Mouse (Mus musculus): ENCODE data around the gene Gria3. TPM values are rescaled to one million over a fixed set of nuclear protein-coding genes. Genes with fewer than 3 reads are reported as not detected.

The Gria3 gene
- polyA plus RNA-seq, 1 experiment from 2014 or later, result 5.8 TPM

GRCm38 (mm10) chrX:41507959-41508358, 107.3 kb downstream of the Gria3 start:
- Histone ChIP-seq H3K27me3 (ENCODE audit: control insufficient read depth, insufficient read depth, low read length) (no peaks in the 10 kb centered on the region), H3K9ac (ENCODE audit: low read depth, low read length) (no peak overlapping the region), H3K27ac (ENCODE audit: low read depth, low read length) (no peak overlapping the region), H3K9me3 (ENCODE audit: control insufficient read depth, low read length) (no peaks in the 10 kb centered on the region), H3K4me2 (replicated peaks; ENCODE audit: low read depth, low read length) (no peak overlapping the region), H3K36me3 (ENCODE audit: control insufficient read depth, insufficient read depth, low read length) (no peaks in the 10 kb centered on the region), H3K4me3 (ENCODE audit: low read depth, low read length) (no peak overlapping the region), H3K4me1 (replicated peaks; ENCODE audit: control insufficient read depth, insufficient read depth, low read length) (no peaks in the 10 kb centered on the region)
- ATAC-seq (ENCODE audit: low FRiP score) (no peak), DNase-seq (ENCODE audit: low spot score) (no peak)
- WGBS, result 83% methylated on average over 1 of the region's 1 CpGs

GRCm38 (mm10) chrX:41514982-41515381, 114.3 kb downstream of the Gria3 start:
- DNase-seq (ENCODE audit: low spot score) (no peak), ATAC-seq (ENCODE audit: low FRiP score) (no peak)
- no peak overlapping the region for H3K9ac ChIP-seq (ENCODE audit: low read depth, low read length)
- no peaks in the 10 kb centered on the region for H3K4me1 ChIP-seq (replicated peaks; ENCODE audit: control insufficient read depth, insufficient read depth, low read length)
- no peaks in the 10 kb centered on the region for H3K9me3 ChIP-seq (ENCODE audit: control insufficient read depth, low read length)
- WGBS, result 82% methylated on average over 3 of the region's 3 CpGs
- no peak overlapping the region for H3K27ac ChIP-seq (ENCODE audit: low read depth, low read length)
- no peaks in the 10 kb centered on the region for H3K27me3 ChIP-seq (ENCODE audit: control insufficient read depth, insufficient read depth, low read length)
- no peaks in the 10 kb centered on the region for H3K36me3 ChIP-seq (ENCODE audit: control insufficient read depth, insufficient read depth, low read length)
- no peak overlapping the region for H3K4me2 ChIP-seq (replicated peaks; ENCODE audit: low read depth, low read length)
- no peak overlapping the region for H3K4me3 ChIP-seq (ENCODE audit: low read depth, low read length)

GRCm38 (mm10) chrX:41532511-41532910, 131.9 kb downstream of the Gria3 start:
- DNase-seq (ENCODE audit: low spot score), result no peak
- H3K36me3 ChIP-seq (ENCODE audit: control insufficient read depth, insufficient read depth, low read length), result no peaks in the 10 kb centered on the region
- H3K27me3 ChIP-seq (ENCODE audit: control insufficient read depth, insufficient read depth, low read length), result no peaks in the 10 kb centered on the region
- no peak overlapping the region for H3K27ac ChIP-seq (ENCODE audit: low read depth, low read length)
- 80% methylated on average over 2 of the region's 2 CpGs for WGBS
- H3K9me3 ChIP-seq (ENCODE audit: control insufficient read depth, low read length), result no peaks in the 10 kb centered on the region
- no peak for ATAC-seq (ENCODE audit: low FRiP score)
- H3K4me3 ChIP-seq (ENCODE audit: low read depth, low read length), result no peak overlapping the region
- no peak overlapping the region for H3K4me2 ChIP-seq (replicated peaks; ENCODE audit: low read depth, low read length)
- no peak overlapping the region for H3K9ac ChIP-seq (ENCODE audit: low read depth, low read length)
- H3K4me1 ChIP-seq (replicated peaks; ENCODE audit: control insufficient read depth, insufficient read depth, low read length), result no peaks in the 10 kb centered on the region

GRCm38 (mm10) chrX:41535886-41536285, 135.2 kb downstream of the Gria3 start:
- Histone ChIP-seq H3K27me3 (ENCODE audit: control insufficient read depth, insufficient read depth, low read length) (no peaks in the 10 kb centered on the region), H3K27ac (ENCODE audit: low read depth, low read length) (no peak overlapping the region), H3K9me3 (ENCODE audit: control insufficient read depth, low read length) (no peaks in the 10 kb centered on the region), H3K4me3 (ENCODE audit: low read depth, low read length) (no peak overlapping the region), H3K4me2 (replicated peaks; ENCODE audit: low read depth, low read length) (no peak overlapping the region), H3K36me3 (ENCODE audit: control insufficient read depth, insufficient read depth, low read length) (no peaks in the 10 kb centered on the region), H3K4me1 (replicated peaks; ENCODE audit: control insufficient read depth, insufficient read depth, low read length) (no peaks in the 10 kb centered on the region), H3K9ac (ENCODE audit: low read depth, low read length) (no peak overlapping the region)
- WGBS, result 70% methylated on average over 2 of the region's 2 CpGs
- ATAC-seq (ENCODE audit: low FRiP score) (no peak), DNase-seq (ENCODE audit: low spot score) (no peak)

- no peaks in the 10 kb centered on the region for H3K9me3 ChIP-seq (ENCODE audit: control insufficient read depth, low read length)
Measured at GRCm38 (mm10) chrX:41562296-41563060, 161.8 kb downstream of the Gria3 start.

GRCm38 (mm10) chrX:41564898-41565297, 164.2 kb downstream of the Gria3 start:
- Histone ChIP-seq H3K4me3 (ENCODE audit: low read depth, low read length) (no peak overlapping the region), H3K9me3 (ENCODE audit: control insufficient read depth, low read length) (no peaks in the 10 kb centered on the region), H3K4me2 (replicated peaks; ENCODE audit: low read depth, low read length) (no peak overlapping the region), H3K4me1 (replicated peaks; ENCODE audit: control insufficient read depth, insufficient read depth, low read length) (no peaks in the 10 kb centered on the region), H3K27ac (ENCODE audit: low read depth, low read length) (no peak overlapping the region), H3K36me3 (ENCODE audit: control insufficient read depth, insufficient read depth, low read length) (no peaks in the 10 kb centered on the region), H3K9ac (ENCODE audit: low read depth, low read length) (no peak overlapping the region), H3K27me3 (ENCODE audit: control insufficient read depth, insufficient read depth, low read length) (no peaks in the 10 kb centered on the region)
- no peak for ATAC-seq (ENCODE audit: low FRiP score)
- DNase-seq (ENCODE audit: low spot score), result no peak
- WGBS, result 72% methylated on average over 2 of the region's 2 CpGs

More at GRCm38 (mm10) chrX:41562296-41563060, 161.8 kb downstream of the Gria3 start:
- ATAC-seq (ENCODE audit: low FRiP score), result no peak
- H3K36me3 ChIP-seq (ENCODE audit: control insufficient read depth, insufficient read depth, low read length), result no peaks in the 10 kb centered on the region
- no peaks in the 10 kb centered on the region for H3K27me3 ChIP-seq (ENCODE audit: control insufficient read depth, insufficient read depth, low read length)
- H3K4me3 ChIP-seq (ENCODE audit: low read depth, low read length), result no peak overlapping the region
- no peak overlapping the region for H3K4me2 ChIP-seq (replicated peaks; ENCODE audit: low read depth, low read length)
- H3K9ac ChIP-seq (ENCODE audit: low read depth, low read length), result no peak overlapping the region
- no peaks in the 10 kb centered on the region for H3K4me1 ChIP-seq (replicated peaks; ENCODE audit: control insufficient read depth, insufficient read depth, low read length)
- no peak overlapping the region for H3K27ac ChIP-seq (ENCODE audit: low read depth, low read length)
- DNase-seq (ENCODE audit: low spot score), result no peak
- 73% methylated on average over 6 of the region's 6 CpGs for WGBS

- WGBS, result 83% methylated on average over 1 of the region's 1 CpGs
- no peak overlapping the region for H3K9ac ChIP-seq (ENCODE audit: low read depth, low read length)
- no peaks in the 10 kb centered on the region for H3K9me3 ChIP-seq (ENCODE audit: control insufficient read depth, low read length)
- H3K4me3 ChIP-seq (ENCODE audit: low read depth, low read length), result no peak overlapping the region
- no peaks in the 10 kb centered on the region for H3K4me1 ChIP-seq (replicated peaks; ENCODE audit: control insufficient read depth, insufficient read depth, low read length)
- ATAC-seq (ENCODE audit: low FRiP score) (no peak), DNase-seq (ENCODE audit: low spot score) (no peak)
- no peaks in the 10 kb centered on the region for H3K27me3 ChIP-seq (ENCODE audit: control insufficient read depth, insufficient read depth, low read length)
- H3K27ac ChIP-seq (ENCODE audit: low read depth, low read length), result no peak overlapping the region
- no peaks in the 10 kb centered on the region for H3K36me3 ChIP-seq (ENCODE audit: control insufficient read depth, insufficient read depth, low read length)
- H3K4me2 ChIP-seq (replicated peaks; ENCODE audit: low read depth, low read length), result no peak overlapping the region
Measured at GRCm38 (mm10) chrX:41573079-41573478, 172.4 kb downstream of the Gria3 start.

GRCm38 (mm10) chrX:41578797-41579196, 178.1 kb downstream of the Gria3 start:
- no peaks in the 10 kb centered on the region for H3K36me3 ChIP-seq (ENCODE audit: control insufficient read depth, insufficient read depth, low read length)
- H3K4me2 ChIP-seq (replicated peaks; ENCODE audit: low read depth, low read length), result no peak overlapping the region
- H3K4me3 ChIP-seq (ENCODE audit: low read depth, low read length), result no peak overlapping the region
- no peaks in the 10 kb centered on the region for H3K27me3 ChIP-seq (ENCODE audit: control insufficient read depth, insufficient read depth, low read length)
- DNase-seq (ENCODE audit: low spot score) (no peak), ATAC-seq (ENCODE audit: low FRiP score) (no peak)
- H3K4me1 ChIP-seq (replicated peaks; ENCODE audit: control insufficient read depth, insufficient read depth, low read length), result no peaks in the 10 kb centered on the region
- H3K9ac ChIP-seq (ENCODE audit: low read depth, low read length), result no peak overlapping the region
- H3K9me3 ChIP-seq (ENCODE audit: control insufficient read depth, low read length), result no peaks in the 10 kb centered on the region
- 73% methylated on average over 5 of the region's 5 CpGs for WGBS
- H3K27ac ChIP-seq (ENCODE audit: low read depth, low read length), result no peak overlapping the region

GRCm38 (mm10) chrX:41587692-41588091, 187.0 kb downstream of the Gria3 start:
- Histone ChIP-seq H3K9me3 (ENCODE audit: control insufficient read depth, low read length) (no peaks in the 10 kb centered on the region), H3K9ac (ENCODE audit: low read depth, low read length) (no peak overlapping the region), H3K27ac (ENCODE audit: low read depth, low read length) (no peak overlapping the region), H3K4me2 (replicated peaks; ENCODE audit: low read depth, low read length) (no peak overlapping the region), H3K36me3 (ENCODE audit: control insufficient read depth, insufficient read depth, low read length) (no peaks in the 10 kb centered on the region), H3K4me3 (ENCODE audit: low read depth, low read length) (no peak overlapping the region), H3K4me1 (replicated peaks; ENCODE audit: control insufficient read depth, insufficient read depth, low read length) (no peaks in the 10 kb centered on the region), H3K27me3 (ENCODE audit: control insufficient read depth, insufficient read depth, low read length) (no peaks in the 10 kb centered on the region)
- WGBS, result 89% methylated on average over 3 of the region's 3 CpGs
- no peak for DNase-seq (ENCODE audit: low spot score)
- no peak for ATAC-seq (ENCODE audit: low FRiP score)
